Mouse (Mus musculus) liver, adult 10 weeks (tissue): ENCODE measurements around the gene Syap1. TPM values are rescaled to one million over a fixed set of nuclear protein-coding genes. Genes with fewer than 3 reads are reported as not detected.

Experiments used
- polyA plus RNA-seq: library from polyadenylated mRNA; stranded (reverse); fragments of 350-450 nt; fragmentation: Illumina TruSeq; extraction: RNeasy Lipid Tissue Mini Kit (QIAGEN cat#74804); gene quantifications from one replicate; pipeline ENCODE4 v1.2.3, GENCODE M21; 2014; ENCODE audit warnings: low read depth, low replicate concordance

Syap1 gene
- 141 TPM for polyA plus RNA-seq

DNA sequence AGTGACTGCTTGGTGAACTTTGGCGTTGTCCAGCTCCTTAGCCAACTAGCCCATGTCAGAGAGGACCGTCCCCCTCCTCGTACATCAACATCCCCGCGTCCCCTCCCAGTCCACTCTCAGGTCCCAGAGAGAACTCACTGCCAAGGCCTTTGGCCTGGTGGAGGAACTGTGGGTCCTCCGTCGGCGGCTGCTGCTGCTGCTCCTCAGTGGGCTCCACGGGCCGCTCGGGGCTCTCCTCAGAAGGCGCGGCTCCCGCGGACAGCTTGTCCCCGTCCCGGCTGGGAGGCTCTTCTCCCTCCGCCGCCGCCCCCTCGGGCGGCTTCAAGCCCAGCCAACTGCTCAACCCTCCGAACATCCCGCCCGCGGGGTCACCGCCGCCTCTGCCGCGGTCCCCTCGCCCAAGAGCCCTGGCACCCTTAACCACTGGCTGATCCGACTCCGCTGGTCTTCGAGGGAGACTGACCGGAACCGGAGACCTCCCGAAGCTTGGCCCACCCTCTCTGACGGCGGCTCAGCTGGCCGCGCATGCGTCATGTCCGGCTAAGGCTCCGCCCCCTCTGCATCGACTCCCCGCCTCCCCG, at the start of gene Syap1:
Gene Syap1 (minus strand): TSS at position 517 of the 581 bp plus-strand sequence.

DNA sequence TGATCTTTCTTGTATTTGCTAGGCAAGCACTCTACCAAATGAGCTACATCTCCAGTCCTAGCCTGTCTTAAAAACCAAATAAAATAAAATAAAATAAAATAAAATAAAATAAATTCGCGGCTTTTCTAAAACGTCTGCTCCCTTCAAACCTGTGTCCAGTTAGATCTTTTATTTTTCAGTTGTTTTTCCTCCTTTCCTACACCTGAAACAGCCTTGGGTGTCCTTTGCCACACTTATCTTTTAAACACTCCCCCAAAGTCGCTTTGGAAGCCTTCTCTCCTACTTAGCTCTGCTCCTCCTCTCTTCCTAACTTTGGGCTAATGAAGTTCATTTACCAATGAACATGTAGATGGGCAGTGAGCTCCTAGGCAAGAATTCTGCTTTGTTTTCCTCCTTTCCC, 12.7 kb upstream of the Syap1 start, which contains the start of gene Ctps2:
Gene Ctps2 (plus strand): TSS at position 301 of the 400 bp plus-strand sequence.

DNA sequence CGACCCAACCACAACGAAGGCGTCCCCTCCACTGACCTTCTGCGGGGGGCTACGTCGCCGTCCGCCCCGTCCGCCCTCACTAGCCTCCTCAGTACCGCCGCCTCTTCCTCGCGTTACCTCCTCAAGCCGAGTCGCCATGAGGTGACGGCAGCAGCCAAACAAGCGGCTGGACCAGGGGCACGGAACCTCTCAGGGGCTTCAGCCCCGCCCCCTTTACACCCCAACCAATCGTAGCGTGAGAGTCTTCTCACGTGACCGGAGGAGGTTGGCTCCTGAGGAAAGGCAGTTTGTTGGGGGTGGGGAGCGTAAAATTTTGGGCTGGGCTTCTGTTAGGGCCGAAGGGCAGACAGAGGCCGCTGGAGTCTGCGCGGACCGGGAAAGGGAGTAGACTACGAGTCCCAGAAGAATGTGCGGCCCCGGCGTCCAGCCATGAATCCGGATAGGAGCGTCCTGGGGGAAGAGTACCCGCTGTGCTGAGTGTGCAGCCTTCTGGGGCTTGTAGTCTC, 59.0 kb downstream of the Syap1 start, which contains the start of gene Txlng:
Gene Txlng (minus strand): TSS at position 252 of the 506 bp plus-strand sequence.

Other genes with a start within 250 kb of the Syap1 start
- 28.5 TPM for gene Reps2, start 244.8 kb downstream of the Syap1 start, polyA plus RNA-seq
- gene Rbbp7, start 128.0 kb downstream of the Syap1 start, polyA plus RNA-seq: 122 TPM
- 53.3 TPM for gene Txlng, start 59.0 kb downstream of the Syap1 start, polyA plus RNA-seq
- 26.9 TPM for gene Ctps2, start 12.8 kb upstream of the Syap1 start, polyA plus RNA-seq
- 1.1 TPM for gene S100g, start 76.2 kb upstream of the Syap1 start, polyA plus RNA-seq